Mouse (Mus musculus): ENCODE measurements around the gene Dcaf15.

Dcaf15 gene

DNA sequence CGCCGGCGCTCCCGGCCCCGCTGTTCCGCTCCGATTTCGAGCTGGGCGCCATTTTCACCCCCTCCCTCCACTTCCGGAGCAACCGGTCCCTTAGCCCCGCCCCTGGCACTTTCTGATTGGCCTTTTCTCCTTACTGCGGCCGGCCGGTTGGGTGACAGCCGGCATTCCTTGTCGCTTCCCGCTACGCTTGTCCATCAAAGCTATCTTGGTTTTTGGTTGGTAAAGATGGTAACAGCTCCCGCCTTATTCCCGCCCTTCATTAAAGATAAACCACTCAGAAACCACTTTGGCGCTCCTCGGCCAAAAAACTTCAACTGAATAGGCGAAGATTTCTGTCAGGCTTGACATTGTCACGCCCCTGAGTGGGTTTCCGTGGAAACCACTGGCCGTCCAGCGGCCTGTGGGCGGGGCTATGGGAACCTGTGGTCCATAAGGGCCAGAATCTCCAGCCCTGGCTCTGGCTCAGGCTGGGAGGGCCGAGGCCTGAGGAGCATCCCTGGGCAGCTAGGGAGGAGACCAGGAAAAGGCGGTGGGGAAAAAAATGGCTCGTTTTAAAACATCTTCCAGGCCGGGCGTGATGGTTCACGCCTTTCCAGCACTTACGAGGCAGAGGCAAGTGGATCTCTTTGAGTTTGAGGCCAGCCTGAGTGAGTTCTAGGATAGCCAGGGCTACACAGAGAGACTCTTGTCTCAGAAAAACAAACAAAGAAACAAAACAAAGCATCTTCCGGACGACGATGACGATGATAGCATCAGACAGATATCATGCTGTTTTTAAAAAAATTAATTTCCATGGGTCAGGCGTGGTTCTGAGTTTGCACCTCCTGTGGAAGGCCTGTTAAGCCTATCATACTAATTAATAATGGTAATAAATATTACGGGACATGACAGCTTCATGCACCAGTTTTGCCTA is at the start of gene Dcaf15:
Gene Dcaf15, minus strand, starts transcription at position 72 of the 913 bp plus-strand sequence.
- DNase-seq (ENCODE audit: low spot score): peak; percentile 93

DNA sequence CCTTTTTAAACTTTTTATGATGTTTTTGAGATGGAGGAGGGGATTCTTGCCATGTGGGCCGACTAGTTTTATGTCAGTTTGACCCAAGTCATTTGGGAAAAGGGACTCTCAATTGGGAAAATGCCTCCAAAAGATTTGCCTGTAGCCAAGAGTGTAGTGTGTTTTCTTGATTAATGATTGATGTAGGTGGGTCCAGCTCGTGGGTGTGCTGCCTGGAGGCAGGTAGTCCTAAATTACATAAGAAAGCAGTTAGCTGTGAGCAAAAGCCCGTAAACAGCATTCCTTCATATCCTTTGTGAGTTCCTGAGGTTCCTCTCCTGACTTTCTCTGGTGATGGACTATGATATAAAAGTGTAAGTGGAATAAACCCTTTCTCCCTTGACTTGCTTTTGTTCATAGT is 44.6 kb upstream of the Dcaf15 start:
- no peak for DNase-seq (ENCODE audit: low spot score)

DNA sequence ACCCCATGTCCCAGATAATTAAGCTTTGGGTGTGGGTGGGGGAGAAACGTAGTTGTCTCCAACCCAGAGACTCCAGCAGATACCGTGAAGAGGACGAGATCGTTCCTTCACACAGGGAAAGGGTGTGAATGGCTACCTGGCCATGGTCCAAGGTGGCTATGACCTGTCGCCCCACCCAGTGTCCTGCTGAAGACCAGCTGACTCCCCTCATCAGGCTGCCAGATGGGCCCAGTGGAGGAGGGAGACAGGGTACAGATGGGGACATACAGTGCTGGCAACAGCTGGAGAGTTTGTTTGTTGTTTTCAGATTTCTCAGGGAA is 43.9 kb upstream of the Dcaf15 start:
- no peak for DNase-seq (ENCODE audit: low spot score)

DNA sequence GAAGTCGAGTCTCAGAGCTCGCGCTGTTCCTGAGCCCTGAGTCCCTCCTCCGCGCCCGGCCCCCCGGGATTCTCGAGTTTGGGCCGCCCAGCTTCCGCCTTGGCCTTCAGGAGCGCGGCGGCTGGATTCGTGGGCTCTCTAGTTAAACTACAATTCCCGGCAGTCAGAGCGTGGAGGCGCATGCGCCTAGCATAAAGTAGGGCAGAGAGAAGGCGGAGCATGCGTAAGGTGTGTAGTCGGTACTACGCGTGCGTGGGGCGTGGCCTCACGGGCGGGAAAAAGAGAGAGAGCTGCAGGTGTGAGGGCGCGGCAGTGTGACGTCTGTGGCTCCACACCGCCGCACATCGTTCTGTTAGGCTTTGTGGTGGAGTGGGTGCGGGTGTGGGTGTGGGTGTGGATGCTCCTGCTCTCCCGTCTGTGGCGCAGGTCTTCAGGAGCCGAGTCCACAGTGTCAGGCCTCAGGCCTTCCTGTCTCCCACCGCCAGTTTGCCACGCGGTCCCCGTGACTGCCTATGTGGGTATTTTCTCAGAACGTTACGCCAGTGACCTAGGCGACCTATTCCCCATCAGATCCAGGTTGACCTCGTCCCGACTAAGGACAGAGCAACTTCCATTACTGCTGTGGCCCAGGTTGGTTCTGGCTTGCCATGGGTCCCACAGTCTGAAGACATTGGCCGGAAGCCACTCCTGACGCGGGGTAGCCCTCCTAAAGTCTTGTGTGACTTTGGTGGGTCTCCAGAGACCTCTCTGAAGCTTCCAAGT is 43.4 kb upstream of the Dcaf15 start, which contains the start of the genes Cc2d1a and 4930432K21Rik:
Gene Cc2d1a, minus strand, starts transcription at position 168 of the 762 bp plus-strand sequence.
Gene 4930432K21Rik, plus strand, starts transcription at position 257 of the 762 bp plus-strand sequence.
- peak; percentile 72 for DNase-seq (ENCODE audit: low spot score)

DNA sequence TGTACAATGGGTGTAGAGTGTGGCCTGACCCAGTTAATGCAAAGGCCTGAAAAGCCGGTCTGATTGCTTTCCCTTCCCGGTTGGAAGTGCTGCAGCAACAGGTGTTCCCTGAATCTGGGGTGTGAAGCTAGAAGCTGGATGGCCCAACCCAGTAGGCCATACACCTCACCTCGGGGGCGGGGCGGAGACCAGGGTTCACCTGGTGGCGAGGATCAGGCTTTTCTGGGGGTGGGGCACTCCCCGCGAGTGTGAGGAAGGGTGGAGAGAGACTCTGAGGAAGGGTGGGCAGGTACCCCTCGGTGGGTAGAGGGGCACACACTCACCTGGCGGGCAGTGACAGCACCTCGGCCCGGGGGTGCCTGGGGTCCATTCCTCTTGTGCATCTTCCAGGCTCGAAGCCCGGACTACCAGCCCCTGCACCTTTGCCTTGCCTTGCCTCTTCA is 42.8 kb upstream of the Dcaf15 start:
- no peak for DNase-seq (ENCODE audit: low spot score)

DNA sequence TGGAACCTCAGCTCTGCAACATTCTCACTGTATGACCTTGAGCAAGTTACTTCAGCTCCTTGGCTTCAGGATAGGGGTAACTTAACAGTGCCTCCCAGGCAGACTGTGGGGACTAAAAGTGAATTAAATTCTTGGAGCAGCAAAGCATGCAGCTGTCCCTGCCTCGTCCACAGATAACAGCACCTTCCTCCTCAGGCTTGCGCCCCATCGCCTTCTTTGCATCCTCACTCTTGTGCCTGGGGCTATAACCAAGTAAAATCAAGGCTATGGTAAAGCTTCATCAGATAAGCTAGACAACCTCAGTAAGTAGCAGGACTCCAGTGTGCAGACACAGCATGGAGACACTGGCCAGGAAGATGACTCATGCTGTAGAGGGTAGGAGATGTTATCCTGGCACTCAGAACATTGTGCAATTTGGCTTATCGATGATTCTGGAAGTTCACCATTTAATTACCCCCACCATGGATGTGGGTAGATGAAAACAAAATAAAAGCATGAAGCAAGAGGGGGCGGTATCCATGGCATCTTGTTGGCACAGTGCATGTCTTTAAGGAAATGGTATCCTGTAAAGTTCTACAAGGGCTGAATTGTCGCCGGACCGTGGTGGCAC is 40.2 kb upstream of the Dcaf15 start:
- no peak for DNase-seq (ENCODE audit: low spot score)

DNA sequence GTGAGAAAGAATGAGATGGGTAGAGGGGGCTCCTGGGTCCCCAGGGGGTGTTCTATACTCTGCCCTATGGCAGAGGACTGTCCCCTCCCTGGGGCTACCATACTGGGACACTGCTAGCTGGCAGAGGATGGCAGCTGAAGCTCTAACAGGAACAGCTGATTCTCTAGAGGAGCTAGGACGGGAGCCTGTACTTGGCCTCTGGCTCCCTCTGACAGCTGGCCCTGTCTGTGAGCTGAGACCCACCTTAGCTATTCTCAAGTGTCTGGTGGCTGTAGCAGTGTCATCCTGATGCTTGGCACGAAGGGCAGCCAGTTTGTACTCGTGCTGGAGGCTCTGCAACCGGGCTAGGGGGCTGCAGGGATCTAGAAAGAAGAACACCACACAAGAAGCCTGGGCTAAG is 36.3 kb upstream of the Dcaf15 start:
- no peak for DNase-seq (ENCODE audit: low spot score)

DNA sequence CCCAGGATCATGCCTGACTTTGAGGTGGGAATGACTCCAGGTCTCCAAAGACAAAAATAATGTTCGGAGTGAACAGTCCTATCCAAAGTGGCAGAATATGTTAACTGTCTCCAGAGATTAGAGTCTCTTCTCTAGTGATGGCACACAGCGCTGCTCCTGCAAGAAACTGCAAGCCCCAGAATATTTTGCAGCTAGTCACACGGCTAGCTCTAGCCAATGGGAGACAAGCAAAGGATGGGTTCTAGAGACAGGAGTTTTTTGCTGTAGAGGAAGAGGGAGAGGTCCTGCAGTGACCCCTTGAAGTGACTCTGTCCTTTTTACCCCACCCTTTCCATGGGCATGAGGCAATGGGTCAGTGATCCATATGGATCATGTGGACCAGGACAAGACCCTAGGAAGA is 33.3 kb upstream of the Dcaf15 start:
- no peak for DNase-seq (ENCODE audit: low spot score)

DNA sequence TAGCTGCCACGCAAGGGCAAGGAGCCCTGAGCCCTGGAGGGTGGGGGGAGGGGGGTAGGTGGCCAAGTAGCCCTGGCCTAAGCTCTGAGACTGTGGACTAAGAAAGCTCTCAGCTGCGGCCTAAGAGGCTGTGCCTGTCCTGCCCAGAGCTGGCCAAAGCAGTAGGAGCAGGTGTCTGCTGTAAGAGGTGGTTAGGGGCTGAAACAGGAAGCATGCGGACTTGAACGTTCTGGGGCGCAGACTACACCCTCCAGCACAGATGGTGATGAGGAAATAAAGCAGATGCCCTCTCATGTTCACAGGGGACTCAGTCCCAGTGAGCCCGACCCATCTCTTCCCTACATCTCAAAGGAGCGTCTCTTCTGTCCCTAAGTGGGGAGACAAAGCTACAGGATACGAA is 27.7 kb upstream of the Dcaf15 start:
- no peak for DNase-seq (ENCODE audit: low spot score)

DNA sequence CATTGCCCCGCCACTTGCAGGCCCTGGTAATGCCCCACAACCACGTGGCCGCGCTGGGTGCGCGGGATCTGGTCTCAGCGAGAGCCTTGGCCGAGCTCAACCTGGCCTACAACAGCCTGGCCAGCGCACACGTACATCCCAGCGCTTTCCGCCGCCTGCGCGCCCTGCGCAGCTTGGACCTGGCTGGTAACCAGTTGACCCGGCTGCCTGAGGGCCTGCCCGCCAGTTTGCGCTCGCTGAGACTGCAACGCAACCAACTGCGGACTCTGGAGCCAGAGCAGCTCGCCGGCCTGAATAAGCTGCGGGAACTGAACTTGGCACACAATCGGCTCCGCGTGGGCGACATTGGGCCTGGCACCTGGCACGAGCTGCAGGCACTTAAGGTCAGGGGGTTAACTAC is 26.2 kb upstream of the Dcaf15 start:
- DNase-seq (ENCODE audit: low spot score): no peak

DNA sequence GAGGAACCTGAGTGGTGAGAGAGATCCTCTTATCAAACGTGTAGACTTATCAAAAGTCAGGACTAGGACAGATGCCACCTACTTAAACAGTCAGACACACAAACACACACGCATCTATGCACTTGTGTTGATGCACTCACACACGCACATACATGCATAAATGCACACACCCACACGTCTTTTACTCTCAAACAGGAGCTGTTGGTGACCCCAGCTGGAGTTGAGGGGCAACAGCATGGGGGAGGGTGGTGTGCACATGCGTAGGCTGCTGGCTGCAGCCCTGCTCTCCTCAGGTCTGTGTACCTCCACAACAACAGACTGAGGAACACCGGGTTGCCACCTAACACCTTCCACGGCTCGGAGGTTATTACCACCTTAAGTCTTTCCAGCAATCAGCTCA is 23.7 kb upstream of the Dcaf15 start:
- DNase-seq (ENCODE audit: low spot score): no peak

DNA sequence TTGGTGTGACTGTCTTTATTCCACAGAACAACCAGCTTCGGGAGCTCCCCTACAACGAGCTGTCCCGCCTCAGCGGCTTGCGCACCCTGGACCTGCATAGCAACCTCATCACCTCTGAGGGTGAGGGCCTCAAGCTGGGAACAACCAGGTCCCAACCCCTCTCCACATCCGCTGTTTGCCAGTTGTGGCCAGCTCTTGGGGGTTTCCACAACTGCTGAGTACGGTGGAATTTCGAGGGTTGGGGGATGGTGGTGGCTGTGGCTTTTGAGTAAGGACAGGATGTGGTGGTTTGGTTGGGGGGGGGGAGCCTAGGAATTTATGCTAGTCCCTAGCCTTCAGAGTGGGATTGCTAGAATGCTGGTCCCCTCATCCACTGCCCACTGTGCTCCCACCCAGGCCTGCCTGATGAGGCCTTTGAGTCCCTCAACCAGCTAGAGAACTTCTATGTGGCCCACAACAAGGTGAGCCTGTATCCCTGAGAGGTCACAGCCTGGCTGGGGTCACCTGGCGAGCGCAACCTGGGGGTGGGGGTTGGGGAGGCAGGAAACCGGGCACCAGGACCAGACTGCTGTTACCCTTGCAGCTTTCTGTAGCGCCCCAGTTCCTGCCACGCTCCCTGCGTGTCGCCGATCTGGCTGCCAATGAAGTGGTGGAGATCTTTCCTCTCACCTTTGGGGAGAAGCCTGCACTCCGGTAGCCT is 22.8 kb upstream of the Dcaf15 start:
- DNase-seq (ENCODE audit: low spot score): no peak

DNA sequence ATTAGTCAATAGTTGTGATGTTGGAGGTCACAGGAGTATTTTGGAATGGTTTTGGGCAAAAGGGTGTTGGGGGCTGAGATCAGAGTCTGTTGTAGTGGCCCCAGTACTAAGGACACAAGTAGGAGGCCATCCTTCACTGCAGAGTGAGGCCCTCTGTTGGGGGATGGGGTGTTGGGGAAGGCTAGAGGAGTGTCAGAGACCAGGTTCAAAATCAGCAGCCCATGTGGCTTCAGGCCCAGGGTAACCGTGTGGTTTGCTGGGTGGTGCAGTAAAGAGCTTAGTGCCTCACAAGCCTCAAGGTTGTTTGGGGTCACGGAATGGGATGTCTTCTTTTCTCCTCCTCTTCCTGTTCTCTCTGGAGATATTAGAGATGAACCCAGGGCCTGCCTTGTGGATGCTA is 22.2 kb upstream of the Dcaf15 start:
- DNase-seq (ENCODE audit: low spot score): no peak

DNA sequence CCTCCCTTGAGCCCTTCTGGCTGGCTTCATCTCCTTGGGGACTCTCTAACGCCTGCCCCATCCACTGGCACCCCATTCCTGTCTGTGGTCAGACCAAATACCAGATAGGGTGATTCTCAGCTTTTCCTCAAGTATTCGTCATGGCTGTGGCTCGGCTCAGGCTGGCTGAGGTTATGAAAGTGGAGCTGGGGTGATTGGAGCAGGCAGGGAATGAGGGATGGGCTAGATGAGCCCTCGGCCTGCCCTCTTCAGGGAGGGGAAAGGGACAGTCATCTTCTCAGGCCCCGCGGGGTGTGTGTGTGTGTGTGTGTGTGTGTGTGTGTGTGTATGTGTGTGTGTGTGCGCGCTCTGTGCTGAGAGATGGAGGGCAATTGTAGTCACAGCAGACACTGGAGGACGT is 21.1 kb upstream of the Dcaf15 start, which contains the start of gene Podnl1:
Gene Podnl1, plus strand, starts transcription at position 334 of the 400 bp plus-strand sequence.
- no peak for DNase-seq (ENCODE audit: low spot score)

DNA sequence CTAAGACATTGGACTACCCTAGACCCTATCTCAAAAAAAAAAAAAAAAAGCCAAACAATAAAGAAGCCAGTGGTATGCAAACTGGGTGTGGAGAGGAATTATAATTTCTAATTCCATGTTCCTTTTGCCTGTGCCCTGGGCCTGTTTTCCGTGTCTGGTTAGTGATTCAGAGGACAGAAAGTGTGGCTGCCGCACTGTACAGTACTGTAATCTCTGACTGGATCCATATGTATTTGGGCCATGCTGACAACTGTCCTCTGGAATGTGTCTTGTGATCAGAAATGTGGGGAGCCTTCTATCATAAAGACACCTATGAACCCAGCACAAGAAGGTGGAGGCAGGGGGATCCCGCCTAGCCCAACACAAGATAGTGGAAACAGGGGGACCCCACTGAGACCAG is 17.6 kb upstream of the Dcaf15 start:
- no peak for DNase-seq (ENCODE audit: low spot score)

DNA sequence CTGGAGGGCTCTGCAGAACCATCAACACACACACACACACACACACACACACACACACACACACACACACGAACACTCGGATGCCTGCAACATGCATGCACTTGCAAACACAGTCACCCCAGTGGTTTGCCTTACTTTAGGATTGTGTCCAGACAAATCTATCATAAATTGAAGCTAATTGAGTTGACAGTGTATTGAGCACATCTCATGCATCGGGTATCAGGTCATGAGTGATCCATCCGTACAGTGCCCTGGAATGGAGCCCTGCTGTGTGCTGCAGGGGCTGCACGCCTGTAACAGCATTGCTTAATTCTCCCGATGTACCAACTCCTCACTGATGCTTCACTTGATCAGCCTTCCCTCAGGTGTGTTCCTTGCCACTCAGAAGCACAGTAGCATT is 11.1 kb upstream of the Dcaf15 start:
- DNase-seq (ENCODE audit: low spot score): no peak

DNA sequence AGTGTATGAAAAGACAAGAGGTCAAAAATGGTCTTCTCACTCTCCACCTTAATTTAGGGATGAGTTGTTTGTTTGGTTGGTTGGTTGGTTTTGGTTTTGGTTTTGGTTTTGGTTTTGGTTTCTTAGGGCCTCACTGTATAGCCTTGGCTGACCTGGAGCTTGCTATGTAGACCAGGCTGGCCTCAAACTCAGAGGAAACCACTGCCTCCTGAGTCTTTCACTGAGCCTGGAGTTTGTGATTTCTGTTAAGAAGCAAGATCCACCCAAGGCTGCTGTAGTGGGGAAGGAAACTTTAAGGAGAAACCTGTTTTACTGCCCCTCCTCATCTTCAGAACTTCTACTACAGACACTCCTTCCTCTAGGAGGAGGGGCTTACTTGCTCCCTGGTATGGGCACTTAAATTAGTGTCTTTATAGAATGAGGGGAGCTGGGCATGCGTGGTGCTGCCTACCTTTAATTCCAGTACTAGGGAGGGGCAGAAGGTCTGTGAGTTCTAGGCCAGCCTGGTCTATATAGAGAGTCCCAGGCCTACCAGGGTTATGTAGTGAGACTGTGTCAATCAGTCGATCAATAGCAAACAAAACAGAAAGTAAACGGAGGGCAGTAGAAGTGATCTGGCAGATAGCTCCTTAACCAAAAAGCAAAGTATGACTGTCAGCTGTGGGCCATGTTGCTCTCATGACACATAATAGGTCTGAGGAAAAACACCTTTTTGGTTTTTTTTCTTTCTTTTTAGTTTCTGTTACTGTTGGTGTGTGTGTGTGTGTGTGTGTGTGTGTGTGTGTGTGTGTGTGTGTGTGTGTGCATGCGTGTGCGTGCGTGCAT is 1.9 kb upstream of the Dcaf15 start:
- DNase-seq (ENCODE audit: low spot score): no peak

DNA sequence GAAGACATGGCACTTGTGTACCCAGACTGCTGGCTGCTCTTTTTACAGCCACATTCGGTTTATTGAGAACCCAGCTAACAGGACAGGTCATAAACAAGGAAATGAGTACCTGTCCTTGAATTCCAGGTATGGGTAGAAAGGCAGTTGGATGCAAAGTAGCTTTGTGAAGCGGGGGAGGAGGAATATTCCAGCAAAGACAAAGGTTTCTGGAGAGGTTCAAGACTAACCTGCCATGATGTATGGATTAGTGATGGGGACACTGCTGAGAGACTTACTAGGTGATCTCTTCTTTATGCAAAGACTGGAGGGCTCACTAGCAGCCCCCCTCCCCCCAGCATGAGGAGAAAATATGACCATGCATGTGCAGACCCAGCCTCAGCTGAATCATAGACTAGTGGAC is 1.1 kb upstream of the Dcaf15 start:
- no peak for DNase-seq (ENCODE audit: low spot score)

DNA sequence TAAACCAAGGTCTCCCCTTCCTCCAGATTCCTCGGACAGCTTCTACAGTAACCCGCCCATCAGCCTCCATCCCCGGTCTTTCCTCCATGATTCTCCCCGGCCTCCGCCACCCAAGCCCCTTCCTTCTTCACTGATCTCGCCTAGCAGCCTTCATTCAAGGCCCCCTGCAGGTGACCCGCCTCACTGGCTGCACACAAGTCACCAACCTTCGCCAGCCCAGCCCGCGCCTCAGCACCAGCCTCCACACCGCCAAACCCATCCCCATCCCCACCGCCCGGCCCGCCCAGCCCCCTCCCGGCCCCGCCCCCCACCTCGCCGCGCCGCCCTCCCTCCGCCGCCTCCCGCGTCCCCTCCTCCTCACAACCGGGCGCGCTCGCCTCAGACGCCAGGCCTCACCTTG is 347 bp downstream of the Dcaf15 start:
- no peak for DNase-seq (ENCODE audit: low spot score)

DNA sequence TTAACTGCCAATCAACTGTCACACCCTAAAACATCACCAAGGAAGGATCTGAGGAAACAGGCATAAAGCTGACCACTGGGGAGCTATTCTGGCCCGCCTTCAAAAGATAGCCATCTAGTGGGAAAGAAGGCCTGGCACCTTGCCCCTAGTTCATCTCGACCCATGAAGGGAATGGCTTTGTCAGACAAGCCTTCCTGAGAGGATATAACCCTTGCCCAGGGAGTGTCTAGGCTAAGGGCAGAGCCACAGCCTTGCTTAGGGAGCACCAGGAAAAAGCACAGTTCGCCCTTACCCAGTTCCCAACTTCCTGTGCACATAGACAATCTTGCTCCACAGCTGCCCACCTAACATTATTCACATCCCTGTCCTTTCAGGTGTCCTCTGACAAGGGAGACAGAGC is 967 bp downstream of the Dcaf15 start:
- no peak for DNase-seq (ENCODE audit: low spot score)

Data from urinary bladder, postnatal 10 days (tissue).